Mouse (Mus musculus): ENCODE results near the gene AF067061.
"Not testable (repeated sequence)": the region's sequence is repeated elsewhere in the genome, so short reads cannot be mapped to it uniquely, and the experiment has no call there.

Gene AF067061

GRCm38 (mm10) chr13:120262870-120263269 lies at the start of gene AF067061:
TSS of gene AF067061 (plus strand) at chr13:120263114.
- not testable (repeated sequence) for DNase-seq (ENCODE audit: low read depth, low spot score)

- not testable (repeated sequence) for DNase-seq (ENCODE audit: low read depth, low spot score)
Observed at GRCm38 (mm10) chr13:120215847-120216246, 47.1 kb upstream of the AF067061 start, which contains the start of gene Gm21762. TSS of gene Gm21762 (minus strand) at chr13:120215947.

DNA sequence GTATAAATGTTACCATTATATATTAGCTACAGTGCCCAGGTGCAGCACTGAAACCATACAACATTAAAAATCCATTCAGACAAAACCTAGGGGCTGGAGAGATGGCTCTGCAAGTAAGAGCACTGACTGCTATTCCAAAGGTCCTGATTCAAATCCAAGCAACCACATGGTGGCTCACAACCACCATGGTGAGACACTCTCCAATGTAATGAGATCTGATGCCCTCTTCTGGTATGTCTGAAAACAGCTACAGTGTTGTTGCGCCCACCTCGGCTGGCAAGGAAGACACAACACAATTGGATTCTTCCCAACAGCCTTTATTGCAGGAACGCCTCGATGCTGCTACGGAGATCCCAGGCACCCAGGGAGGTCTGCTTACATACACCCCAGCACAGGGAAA lies 42.0 kb upstream of the AF067061 start:
- DNase-seq (ENCODE audit: low read depth, low spot score), result not testable (repeated sequence)

- not testable (repeated sequence) for DNase-seq (ENCODE audit: low read depth, low spot score)
Observed at GRCm38 (mm10) chr13:120223012-120223659, 39.8 kb upstream of the AF067061 start.

GRCm38 (mm10) chr13:120231798-120232197 lies 31.1 kb upstream of the AF067061 start:
- DNase-seq (ENCODE audit: low read depth, low spot score), result not testable (repeated sequence)

DNA sequence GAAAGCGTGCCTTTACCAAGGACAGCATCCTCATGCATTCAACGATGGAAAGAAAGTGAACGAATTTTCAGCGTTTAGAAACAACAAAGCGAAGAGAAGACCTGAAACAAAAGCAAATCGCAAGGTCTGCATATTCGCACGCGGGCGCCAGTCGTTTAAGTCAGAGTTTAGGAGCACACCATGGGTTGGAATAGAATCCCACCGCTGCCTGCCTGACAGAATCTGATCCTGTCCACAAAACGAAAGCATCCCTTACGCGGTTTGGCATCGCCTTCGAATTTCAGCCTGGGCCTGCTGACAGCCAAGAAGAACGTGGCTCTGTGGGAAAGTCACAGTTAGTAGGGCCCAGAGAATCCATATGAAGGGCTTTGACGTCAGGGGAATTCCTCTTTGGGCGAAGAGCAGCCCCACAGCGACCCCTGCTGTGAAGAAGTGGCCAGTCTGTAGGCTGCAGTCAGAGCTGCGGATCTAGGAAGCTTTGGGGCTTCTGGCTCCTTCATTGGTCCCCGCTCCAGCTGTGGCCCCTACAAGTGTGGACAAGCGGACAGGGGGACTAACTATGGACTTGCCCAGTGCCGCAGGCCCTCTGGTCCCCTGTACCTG lies 30.4 kb upstream of the AF067061 start:
- DNase-seq (ENCODE audit: low read depth, low spot score), result not testable (repeated sequence)

DNA sequence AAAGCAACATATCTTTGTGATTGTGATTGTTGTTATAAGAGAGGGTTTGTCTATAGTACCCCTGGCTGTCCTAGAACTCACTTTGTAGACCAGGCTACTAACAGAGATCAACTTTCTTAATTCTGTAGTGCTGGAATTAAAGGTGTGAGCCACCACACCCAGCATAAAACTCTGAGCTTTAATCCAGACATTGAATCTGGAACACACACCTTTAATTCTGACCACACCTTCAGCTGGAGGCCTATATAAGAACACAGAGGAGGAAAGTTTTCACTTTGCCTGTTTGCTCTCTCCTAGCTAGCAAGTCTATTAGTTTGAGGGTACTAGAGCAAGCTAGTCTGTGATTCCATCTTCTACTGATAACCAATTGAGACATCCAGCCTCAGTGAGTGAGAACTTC lies 24.1 kb upstream of the AF067061 start, which contains the start of gene Gm21731:
Gm21731 (plus strand) TSS at position 301 of the 400 bp plus-strand sequence.
- DNase-seq (ENCODE audit: low read depth, low spot score), result not testable (repeated sequence)

DNA sequence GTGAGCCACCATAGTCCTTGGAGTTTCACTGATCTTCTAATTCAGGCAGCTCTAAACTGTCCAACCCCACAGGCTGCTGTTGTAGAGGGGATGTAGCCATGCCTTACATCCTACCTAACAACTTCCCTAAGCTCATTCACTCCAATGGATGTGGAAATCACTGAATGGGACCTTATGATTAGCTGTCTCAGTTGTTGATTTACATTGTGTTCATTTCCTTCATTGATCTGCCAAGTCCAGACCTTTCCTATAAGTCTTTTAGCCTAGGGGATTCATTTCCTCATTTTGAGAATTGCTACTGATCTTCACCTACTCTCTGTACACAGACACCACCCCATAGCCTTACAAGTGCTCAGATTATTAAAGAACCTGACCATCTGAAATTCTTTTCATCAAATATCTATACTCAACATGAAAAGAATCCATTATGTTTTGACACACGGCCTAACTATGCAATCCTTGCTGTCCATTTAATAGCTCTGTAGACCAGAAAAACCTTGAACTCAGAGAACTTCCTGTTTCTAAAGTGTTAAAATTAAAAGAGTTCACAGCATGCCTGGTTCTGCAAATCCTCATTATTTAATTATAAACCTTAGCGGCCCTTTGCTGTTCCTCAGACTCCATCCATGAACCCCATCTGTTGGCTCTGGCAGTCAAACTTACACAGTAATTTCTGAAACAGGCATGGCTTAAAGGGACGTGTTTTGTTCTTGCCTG lies 11.5 kb upstream of the AF067061 start:
- not testable (repeated sequence) for DNase-seq (ENCODE audit: low read depth, low spot score)

- DNase-seq (ENCODE audit: low read depth, low spot score), result not testable (repeated sequence)
Observed at GRCm38 (mm10) chr13:120258817-120259658, 3.9 kb upstream of the AF067061 start.

DNA sequence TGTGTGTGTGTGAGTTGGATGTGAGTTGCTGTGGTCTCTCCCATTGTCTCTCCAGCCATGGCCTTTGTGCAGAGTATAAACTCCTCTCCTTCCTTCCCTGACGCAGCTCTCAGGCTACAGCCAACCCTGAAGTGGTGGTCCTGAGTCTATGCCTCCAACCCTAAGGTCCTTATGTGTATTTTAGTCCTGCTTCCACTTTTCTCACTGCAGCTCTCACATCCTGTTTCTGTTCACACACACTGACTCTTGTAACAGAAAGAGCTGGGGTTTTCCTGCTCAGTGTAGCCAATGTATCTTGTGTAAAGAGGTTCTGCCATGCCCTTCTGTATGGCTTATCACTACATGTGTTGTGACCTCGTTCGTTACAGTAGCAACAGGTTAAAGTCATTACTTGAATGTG lies 3.2 kb upstream of the AF067061 start:
- DNase-seq (ENCODE audit: low read depth, low spot score), result not testable (repeated sequence)

DNA sequence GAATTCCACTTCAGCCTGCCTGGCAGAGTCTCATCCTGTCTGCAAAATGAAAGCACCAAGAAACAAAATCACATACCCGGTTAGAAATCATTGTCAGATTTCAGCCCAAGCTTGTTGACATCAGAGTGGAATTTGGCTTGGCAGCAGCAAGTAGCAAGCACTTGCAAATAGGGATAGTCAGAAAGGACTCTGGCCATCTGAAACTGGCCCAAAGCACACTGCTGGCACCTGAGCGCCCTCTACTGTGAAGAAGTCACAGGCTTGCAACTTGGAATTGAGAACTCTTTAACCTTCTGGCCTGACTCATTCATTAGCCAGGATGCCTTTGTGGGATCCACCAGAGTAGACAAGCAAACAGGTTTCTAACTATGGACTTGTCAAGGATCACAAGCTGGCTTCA lies 14.9 kb downstream of the AF067061 start:
- not testable (repeated sequence) for DNase-seq (ENCODE audit: low read depth, low spot score)

- no peak for DNase-seq (ENCODE audit: low read depth, low spot score)
Observed at GRCm38 (mm10) chr13:120278784-120279183, 15.9 kb downstream of the AF067061 start.

DNA sequence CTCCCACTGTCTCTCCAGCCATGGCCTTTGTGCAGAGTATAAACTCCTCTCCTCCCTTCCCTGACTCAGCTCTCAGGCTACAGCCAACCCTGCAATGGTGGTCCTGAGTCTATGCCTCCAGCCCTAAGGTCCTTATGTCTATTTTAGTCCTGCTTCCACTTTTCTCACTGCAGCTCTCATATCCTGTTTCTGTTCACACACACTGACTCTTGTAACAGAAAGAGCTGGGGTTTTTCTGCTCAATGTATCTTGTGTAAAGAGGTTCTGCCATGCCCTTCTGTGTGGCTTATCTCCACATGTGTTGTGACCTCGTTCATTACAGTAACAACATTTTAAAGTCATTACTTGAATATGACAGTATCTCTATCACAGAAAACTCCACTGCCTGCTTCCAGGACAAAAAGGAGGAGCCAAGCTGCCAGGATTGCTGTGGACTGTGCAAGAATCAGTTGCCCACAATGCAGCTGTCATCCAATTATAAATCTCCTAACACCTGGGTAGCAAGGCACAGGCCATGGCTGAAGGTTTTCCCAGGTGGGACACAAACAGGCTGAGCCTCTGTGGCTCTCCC lies 36.5 kb downstream of the AF067061 start:
- DNase-seq (ENCODE audit: low read depth, low spot score), result no peak

GRCm38 (mm10) chr13:120299991-120300442 lies 37.1 kb downstream of the AF067061 start, which contains the start of gene BC147527:
TSS of gene BC147527 (plus strand) at chr13:120300392.
- DNase-seq (ENCODE audit: low read depth, low spot score), result no peak

GRCm38 (mm10) chr13:120300853-120301252 lies 37.9 kb downstream of the AF067061 start:
- no peak for DNase-seq (ENCODE audit: low read depth, low spot score)

- no peak for DNase-seq (ENCODE audit: low read depth, low spot score)
Observed at GRCm38 (mm10) chr13:120310749-120311148, 47.8 kb downstream of the AF067061 start.

DNA sequence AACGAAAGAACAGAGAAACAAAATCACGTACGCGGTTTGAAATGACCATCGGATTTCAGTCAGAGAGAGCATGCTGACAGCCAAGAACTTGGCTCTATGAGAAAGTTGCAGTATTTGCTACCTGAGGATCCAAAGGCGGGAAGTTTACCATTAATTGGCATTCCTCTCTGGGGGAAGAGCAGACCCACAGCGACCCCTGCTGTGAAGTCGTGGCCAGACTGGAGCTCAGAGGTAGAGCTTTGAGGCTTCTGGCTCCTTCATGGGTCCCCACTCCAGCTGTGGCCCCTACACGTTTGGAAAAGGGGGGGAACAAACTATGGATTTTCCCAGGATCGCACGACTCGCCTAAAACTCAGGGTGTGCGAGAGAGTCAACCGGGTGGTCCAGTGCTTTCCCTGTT lies 50.7 kb downstream of the AF067061 start:
- no peak for DNase-seq (ENCODE audit: low read depth, low spot score)
